Mouse (Mus musculus): Measurements from ENCODE around the gene Mfap1b.
"Not testable (repeated sequence)": the region's sequence is repeated elsewhere in the genome, so short reads cannot be mapped to it uniquely, and the experiment has no call there.

The Mfap1b gene

DNA sequence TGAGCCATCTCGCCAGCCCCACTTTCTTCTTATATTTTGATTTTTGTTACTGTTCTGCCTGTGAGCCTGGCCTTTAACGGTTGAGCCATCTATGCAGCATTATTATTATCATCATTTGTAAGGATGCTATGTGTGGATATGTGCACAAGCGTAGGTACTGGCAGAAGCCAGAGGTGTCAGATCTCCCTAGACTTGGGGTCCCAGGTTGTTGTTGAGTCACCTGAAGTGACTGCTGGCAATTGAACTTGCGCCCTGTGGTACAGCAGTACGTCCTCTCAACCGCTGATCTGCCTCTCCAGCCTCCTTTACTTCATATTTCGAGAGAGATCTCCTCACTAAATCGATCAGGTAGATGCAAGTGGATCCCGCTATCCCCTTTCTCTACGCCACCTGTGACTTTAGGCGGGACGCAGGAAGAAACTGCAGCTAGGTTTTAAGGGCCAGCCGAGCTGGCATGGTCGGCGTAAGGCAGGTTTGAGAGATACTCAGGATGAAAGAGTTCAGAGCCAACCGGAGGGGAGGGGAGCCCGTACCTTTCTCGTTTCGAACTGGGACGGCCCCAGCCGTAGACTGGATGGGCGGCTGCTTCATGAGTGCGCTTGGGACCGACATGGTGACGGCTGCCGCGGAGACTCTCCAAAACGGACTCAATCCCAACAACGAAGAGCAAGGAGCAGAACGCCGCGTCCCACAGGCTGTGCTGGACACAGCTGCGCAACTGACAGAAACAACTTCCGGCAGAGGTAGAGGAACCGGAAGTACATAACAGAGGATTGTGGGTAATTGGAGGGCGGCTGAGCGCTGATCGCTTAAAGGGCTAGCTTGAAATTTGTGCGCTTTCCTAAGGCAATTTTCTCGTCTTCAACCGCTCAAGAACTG lies at the start of gene Mfap1b:
TSS of gene Mfap1b (minus strand) at position 767 of the 879 bp plus-strand sequence.
- DNase-seq (ENCODE audit: low spot score), result peak; percentile 63

DNA sequence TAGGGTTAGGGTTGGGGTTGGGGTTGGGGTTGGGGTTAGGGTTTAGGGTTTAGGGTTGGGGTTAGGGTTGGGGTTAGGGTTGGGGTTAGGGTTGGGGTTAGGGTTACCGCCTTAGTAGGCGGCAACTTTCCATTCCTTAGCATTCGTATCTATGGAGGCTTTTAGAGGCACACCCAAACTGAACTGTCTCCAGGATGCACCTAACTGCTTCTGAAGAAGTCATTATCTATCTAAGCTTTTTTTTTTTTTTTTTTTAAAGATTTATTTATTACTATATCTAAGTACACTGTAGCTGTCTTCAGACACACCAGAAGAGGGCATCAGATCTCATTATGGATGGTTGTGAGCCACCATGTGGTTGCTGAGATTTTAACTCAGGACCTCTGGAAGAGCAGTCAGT lies 49.0 kb upstream of the Mfap1b start:
- not testable (repeated sequence) for DNase-seq (ENCODE audit: low spot score)

DNA sequence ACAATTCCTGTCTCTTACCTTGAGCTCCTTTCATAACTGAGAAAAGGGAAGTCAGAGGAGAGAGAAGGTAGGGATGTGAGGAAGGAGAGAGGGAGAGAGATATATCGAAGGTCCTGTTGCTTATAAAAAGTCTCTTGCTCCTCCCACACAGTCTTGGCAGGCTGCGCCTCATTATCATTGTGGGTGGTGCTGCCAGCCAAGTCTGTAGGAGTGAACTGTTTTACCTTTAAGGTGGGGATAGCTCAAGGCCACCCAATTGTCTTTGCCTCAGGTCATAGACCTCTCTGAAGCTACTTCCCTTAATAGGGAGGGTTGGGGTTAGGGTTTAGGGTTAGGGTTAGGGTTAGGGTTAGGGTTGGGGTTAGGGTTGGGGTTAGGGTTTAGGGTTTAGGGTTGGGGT lies 48.1 kb upstream of the Mfap1b start:
- DNase-seq (ENCODE audit: low spot score), result no peak

DNA sequence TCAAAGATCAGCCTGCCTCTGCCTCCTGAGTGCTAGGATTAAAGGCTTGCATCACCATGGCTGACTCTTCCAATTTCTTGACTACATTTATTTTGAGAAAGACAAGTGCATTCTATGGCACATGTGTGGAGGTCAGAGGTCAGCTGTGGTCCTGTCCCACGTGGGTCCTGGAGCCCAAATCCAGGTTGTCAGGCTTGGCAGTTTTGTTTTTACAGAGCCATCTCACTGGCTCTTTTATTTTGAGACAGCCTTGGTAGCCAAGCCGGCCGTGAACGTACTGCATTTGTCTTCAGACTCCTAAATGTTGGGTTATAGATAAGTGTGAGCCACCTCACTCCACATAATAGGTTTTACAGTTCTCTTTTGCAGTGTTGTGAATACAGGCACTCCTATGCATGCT lies 44.8 kb upstream of the Mfap1b start:
- DNase-seq (ENCODE audit: low spot score), result not testable (repeated sequence)

DNA sequence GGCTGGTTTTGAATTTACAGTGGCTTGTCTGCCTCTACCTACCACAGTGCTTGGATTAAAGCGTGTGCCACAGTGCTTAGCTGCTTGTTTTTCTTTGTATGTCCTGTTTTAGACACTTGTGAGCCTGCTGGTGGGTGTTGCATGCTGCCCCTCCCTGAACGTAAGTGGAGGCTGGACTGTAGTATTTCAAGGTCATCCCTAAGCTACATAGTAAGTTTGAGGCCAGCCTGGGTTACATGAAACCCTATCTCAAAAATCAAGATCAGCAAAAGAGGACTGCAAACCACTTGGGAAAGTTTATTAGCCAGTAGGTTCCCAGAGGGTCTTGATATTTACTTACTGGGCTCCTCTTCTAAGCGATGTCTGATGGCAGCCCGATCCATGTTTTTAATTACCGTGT lies 44.2 kb upstream of the Mfap1b start:
- DNase-seq (ENCODE audit: low spot score), result no peak

DNA sequence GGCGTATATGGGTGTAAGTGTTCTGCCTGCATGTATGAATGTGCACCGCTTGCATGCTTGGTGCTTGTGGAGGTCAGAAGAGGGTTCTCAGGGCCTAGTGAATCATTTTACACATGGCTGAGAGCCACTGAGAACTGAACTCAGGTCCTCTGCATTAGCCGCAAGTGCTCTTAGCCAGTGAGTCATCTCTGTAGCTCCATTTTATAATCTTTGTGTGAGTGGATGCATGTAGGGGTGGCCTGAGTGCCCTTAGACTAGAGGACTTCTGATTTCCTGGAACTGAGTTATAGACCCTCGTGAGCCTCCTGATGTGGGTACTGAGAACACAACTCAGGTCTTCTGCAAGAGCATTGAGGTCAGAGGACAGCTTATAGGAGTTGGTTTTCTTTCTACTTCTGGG lies 40.3 kb upstream of the Mfap1b start:
- DNase-seq (ENCODE audit: low spot score), result no peak

DNA sequence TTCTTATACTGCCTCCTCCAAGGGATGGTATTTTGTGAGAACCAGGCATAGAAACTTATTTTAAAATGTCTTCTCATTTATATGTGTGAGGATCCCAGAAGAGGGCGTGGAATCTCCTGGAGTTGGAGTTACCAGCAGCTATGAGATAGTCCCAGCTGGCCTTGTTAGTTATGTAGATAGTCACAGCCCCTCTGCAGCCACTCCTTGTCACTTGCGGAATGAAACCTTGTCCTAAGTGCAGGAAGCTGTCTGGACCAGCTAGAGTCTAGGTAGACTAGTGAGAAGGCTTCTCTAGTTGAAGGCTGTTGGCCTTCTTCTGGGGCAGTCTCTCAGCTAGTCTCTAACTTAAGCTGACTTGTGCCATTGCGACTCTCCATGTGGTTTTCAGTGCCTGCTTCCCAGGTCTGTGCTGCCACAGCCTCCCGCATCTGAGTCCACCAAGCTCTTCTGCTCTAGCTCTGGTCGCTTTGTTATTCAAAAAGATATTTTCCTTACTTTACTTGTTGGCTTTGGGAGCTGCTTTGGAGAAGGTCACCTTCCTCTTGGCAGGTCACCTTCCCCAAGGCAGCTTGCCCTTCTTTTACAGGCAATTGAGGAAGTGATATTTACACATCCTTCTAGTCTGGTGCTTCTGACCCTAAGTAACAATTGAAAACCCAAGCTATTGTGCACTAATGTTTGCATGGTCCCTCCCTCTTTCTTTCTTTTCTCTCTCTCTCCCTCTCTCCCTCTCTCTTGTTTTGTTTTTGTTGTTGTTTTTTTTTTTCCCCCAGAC lies 39.3 kb upstream of the Mfap1b start:
- DNase-seq (ENCODE audit: low spot score), result not testable (repeated sequence)

DNA sequence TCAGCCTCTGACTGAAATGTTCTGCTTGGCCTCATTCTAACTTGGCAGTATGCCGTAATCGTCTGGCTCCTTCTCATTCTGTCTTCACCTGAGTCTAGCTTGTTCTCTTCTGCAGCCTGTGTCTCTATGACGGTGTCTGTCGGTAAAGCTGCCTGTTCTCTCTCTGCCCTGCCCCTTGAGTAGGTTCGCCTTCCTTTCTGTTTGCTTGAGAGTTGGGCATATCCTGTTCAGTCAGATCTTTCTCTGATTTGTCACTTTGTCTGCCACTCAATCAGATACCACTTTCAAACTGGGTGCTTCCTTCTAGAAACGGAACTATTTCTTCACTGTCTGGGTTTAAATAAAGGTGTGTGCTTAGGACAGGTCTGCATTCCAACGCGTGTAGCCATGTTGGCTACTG lies 37.5 kb upstream of the Mfap1b start:
- no peak for DNase-seq (ENCODE audit: low spot score)

DNA sequence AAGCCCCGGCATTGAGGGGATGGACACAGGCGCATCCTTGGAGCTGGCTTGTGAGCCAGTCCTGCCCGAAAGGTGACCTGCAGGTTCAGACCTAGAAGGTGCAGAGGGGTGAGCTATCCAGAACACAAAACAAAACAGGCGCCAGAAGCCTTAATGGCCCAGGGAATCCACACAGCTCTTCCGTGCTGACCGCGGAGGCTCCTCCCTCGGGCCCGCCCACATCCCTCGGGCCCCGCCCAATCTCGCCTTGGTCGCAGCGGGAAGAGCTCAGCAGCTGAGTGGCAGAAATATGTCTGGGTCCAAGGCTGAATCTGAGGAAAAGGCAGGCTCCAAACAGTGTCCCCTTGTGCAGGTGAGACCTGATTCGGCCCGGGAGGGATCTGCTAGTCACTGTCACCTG lies 35.7 kb upstream of the Mfap1b start:
- peak; percentile 74 for DNase-seq (ENCODE audit: low spot score)

DNA sequence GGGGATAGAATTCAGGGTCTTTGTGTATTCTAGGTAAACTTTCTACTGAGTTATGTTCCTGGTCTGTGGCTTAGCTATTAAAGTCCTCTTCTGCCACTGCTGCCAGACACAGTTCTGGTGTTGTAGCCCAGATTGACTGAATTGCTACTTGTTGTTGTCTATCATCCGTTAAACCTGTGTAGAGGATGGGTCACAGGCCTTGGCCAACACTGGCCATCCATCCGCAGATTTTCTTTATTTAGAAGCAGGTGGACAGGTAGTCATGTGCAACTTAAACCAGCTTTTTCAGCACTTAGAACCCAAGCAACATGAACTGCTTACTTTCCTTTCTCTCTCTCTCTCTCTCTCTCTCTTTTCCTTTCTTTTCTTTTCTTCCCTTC lies 34.1 kb upstream of the Mfap1b start:
- no peak for DNase-seq (ENCODE audit: low spot score)

DNA sequence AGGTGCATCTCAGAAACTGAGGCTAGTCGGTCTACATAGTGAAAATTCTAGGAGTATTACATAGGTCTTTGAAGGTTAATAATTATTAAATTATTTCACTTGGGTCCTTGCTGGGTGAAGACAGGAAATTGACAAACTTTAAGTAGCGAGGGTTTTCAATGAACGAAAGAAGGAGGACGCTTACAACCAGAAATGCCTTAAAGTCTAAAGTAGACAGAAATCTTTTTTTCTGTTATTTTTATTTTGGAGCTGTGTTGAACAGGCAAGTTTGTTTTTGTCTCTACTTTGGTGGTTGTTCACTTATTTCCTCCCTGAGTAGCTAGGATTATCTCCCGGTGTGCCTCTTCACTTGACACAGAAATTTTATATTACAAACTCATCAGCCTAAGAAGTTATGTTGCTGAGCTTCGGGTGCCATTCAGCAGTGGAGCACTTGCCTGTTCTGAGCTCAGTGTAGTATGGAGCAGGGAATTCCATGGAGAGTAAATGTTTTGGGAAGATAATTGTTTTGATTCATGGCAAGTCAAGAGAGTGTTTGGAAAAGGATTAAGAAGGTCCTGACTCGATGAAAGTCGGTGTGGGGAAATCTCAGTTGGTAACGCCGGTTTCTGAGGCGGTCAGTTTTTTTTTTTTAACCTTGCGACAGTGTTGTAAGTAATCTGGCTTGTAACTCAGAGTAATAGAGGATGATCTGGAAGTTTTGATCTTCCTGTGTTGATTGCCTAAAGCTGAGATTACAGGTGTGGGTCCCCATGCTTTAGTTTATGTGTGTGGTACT lies 33.5 kb upstream of the Mfap1b start:
- no peak for DNase-seq (ENCODE audit: low spot score)

DNA sequence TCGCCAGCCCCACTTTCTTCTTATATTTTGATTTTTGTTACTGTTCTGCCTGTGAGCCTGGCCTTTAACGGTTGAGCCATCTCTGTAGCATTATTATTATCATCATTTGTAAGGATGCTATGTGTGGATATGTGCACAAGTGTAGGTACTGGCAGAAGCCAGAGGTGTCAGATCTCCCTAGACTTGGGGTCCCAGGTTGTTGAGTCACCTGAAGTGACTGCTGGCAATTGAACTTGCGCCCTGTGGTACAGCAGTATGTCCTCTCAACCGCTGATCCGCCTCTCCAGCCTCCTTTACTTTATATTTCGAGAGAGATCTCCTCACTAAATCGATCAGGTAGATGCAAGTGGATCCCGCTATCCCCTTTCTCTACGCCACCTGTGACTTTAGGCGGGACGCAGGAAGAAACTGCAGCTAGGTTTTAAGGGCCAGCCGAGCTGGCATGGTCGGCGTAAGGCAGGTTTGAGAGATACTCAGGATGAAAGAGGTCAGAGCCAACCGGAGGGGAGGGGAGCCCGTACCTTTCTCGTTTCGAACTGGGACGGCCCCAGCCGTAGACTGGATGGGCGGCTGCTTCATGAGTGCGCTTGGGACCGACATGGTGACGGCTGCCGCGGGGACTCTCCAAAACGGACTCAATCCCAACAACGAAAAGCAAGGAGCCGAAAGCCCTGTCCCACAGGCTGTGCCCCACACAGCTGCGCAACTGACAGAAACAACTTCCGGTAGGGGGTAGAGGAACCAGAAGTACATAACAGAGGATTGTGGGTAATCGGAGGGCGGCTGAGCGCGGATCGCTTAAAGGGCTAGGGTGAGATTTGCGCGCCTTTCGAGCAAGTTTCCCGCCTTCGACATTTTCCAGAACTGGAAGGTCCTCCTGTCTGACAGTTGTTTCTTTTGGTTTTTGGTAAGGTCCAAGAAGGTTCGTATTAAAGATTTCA lies 32.3 kb upstream of the Mfap1b start, which contains the start of the genes Mfap1a and Wdr76:
TSS of gene Mfap1a (minus strand) at position 724 of the 941 bp plus-strand sequence.
TSS of gene Wdr76 (plus strand) at position 782 of the 941 bp plus-strand sequence.
- peak; percentile 72 for DNase-seq (ENCODE audit: low spot score)

DNA sequence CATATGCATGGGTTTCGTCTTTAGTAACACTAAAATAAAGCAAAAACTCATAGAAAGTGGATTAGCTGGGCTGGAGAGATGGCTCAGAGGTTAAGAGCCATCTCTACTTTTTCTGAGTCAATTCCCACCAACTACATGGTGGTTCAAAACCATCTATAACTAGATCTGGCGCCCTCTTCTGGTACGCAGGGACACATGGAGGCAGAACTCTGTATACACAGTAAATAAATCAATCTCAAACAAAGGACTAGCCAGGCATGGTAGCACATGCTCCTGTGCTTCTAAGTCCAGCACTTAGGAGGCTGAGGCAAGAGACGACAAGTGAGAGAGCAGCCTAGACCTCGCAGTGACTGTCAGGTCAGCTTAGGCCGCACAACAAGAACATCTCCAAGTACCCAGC lies 27.7 kb upstream of the Mfap1b start:
- not testable (repeated sequence) for DNase-seq (ENCODE audit: low spot score)

DNA sequence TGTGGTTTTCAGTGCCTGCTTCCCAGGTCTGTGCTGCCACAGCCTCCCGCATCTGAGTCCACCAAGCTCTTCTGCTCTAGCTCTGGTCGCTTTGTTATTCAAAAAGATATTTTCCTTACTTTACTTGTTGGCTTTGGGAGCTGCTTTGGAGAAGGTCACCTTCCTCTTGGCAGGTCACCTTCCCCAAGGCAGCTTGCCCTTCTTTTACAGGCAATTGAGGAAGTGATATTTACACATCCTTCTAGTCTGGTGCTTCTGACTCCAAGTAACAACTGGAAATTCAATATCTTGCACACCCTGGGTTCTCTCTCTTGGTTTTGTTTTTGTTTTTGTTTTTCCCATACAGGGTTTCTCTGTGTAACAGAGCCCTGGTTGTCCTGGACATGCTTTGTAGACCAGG lies 10.5 kb upstream of the Mfap1b start:
- DNase-seq (ENCODE audit: low spot score), result not testable (repeated sequence)

DNA sequence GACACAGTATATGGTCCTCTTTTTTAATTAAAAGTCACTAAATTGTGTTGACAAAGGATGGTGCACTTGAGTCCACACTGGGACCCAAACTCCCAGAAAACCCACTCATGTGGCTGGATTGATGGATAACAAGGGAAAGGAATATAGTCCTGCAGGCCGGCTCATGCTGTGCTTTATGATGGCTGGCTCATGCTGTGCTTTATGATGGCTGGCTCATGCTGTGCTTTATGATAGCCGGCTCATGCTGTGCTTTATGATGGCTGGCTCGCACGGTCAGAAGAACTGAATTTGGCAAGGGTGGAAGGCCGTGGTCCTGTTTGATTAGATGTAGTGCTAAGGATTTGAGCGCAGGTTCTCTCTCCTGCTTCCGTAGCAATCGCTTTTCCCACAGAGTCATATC lies 9.7 kb upstream of the Mfap1b start:
- DNase-seq (ENCODE audit: low spot score), result no peak

DNA sequence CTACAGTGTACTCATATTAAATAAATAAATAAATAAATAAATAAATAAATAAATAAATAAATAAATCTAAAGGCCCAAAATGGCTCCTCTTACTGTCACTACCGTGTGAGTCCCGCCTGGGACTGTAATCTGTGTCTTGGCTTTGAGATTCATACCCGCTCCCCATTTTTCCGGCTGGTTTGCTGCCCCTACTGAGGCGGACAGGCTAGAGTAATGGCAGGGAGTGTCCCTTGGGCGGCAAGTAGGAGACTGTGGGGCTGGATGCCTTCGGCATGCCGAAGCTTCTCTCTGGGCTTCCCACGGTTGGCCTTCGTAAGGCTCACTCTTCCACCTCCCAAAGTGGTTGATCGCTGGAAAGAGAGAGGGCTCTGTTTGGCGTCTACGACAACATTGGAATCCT lies 7.0 kb upstream of the Mfap1b start:
- DNase-seq (ENCODE audit: low spot score), result not testable (repeated sequence)

DNA sequence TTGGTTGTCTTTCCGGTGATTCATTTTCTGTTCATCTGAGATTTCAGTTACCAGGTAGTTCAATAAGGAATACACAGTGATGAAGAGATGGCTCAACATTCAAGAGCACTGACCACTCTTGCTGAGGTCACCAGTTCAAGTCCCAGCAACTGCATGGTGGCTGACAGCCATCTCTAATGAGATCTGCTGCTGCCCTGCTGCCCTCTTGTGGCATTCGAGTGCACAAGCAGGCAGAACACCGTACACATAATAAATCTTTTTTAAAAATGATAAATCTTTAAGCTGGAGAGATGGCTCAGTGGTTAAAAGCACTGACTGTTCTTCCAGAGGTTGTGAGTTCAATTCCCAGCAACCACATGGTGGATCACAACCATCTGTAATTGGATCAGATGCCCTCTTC lies 6.6 kb upstream of the Mfap1b start:
- no peak for DNase-seq (ENCODE audit: low spot score)

DNA sequence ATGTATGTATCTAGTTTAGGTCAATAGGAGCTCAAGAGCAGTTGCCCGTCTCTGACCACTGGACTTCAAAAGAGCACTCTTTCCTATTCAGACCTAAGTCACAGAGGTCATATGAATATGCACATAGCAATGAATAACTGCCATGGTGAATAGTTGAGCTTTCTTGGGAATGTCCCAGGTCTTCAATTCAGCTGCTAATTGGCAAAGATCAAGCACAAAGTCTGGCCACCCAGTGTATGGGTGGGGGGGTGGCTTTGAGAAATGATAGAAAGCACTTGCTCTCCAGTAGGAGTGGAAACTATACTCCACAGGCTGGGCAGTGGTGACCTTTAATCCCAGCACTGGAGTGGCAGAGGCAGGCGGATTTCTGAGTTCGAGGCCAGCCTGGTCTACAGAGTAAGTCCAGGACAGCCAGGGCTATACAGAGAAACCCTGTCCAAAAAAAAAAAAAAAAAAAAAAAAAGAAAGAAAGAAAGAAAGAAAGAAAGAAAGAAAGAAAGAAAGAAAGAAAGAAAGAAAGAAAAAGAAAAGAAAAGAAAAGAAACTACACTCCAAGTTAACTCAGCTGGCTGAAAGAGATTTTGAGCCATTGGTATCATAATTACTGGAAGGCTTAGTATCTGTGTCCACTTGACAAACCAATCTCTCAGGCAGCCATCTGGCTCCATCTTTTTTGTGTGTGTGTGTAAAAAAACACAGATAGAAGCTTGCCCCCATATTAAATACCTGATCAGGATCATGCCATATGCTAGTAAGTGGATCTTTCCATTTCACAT lies 3.8 kb upstream of the Mfap1b start:
- DNase-seq (ENCODE audit: low spot score), result no peak

DNA sequence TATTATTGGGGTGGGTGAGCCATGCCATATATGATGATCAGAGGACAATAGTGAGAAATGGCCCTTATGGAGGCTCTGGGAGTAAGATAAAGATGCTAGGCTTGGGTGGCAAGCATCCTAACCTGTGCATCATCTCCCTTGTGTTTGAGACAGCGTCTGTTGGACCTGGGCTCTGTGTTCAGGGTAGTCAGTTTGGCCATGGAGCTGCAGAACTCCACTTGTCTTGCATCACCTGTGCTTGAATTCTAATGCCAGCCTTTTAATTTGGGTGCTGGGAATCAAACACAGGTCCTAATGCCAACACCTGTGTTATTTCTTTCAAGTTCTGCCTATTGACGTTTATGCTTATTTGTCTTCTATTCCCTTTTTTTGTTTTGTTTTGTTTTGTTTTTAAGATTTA lies 1.4 kb upstream of the Mfap1b start:
- DNase-seq (ENCODE audit: low spot score), result not testable (repeated sequence)

DNA sequence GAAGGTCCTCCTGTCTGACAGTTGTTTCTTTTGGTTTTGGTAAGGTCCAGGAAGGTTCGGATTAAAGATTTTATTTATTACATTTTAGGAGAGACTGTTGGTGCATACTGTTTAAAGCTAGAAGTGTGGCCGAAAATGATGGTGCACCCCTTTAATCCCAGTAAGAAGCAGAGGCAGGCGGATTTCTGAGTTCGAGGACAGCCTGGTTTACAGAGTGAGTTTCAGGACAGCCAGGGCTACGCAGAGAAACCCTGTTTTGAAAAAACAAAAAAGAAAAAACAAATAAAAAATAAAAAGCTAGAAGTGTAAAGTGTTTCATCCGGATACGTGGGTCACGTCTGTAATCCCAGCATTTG lies 291 bp upstream of the Mfap1b start:
- DNase-seq (ENCODE audit: low spot score), result no peak

Data from urinary bladder, postnatal 25 days (tissue).